Mouse (Mus musculus) heart, embryonic 14.5 days (tissue): ENCODE data around the gene Spns3. TPM values are rescaled to one million over a fixed set of nuclear protein-coding genes. Genes with fewer than 3 reads are reported as not detected.

ENCODE experiments used
- ATAC-seq: fragments of 200-750 bp; cut with Nextera tagmentation; 2 replicates; pipeline ENCODE4 v1.8.0; 2017; ENCODE audit warnings: low read depth, moderate TSS enrichment; ENCODE audit not compliant: insufficient number of reproducible peaks, insufficient read depth, low FRiP score
- H3K27ac ChIP-seq, 2 experiments: fragments of 200-500 bp in 1 of 2; fragments of 300-500 bp in 1 of 2; sonication (generic) in 1 of 2; replicated peaks in 1 of 2; 2 replicates each; pipeline ENCODE4 v1.5.1; 2012 to 2014; ENCODE audit warnings: low read depth in 2 of 2, low read length in 2 of 2, control low read depth in 1 of 2, mild to moderate bottlenecking in 1 of 2, mixed read lengths in 1 of 2; ENCODE audit not compliant: control insufficient read depth in 1 of 2, insufficient read depth in 1 of 2
- H3K27me3 ChIP-seq: fragments of 300-500 bp; sonication (generic); 2 replicates; pipeline ENCODE4 v1.6.1; 2014; ENCODE audit warnings: mild to moderate bottlenecking, low read length, control low read depth; ENCODE audit not compliant: control insufficient read depth, insufficient read depth
- H3K36me3 ChIP-seq: fragments of 300-500 bp; sonication (generic); 2 replicates; pipeline ENCODE4 v1.6.1; 2014; ENCODE audit warnings: mild to moderate bottlenecking, control low read depth, low read length, mixed read lengths; ENCODE audit not compliant: control insufficient read depth, insufficient read depth
- H3K4me1 ChIP-seq, 2 experiments: fragments of 200-500 bp in 1 of 2; fragments of 300-500 bp in 1 of 2; sonication (generic) in 1 of 2; 2 replicates each; pipeline ENCODE4 v1.6.1; 2012 to 2014; ENCODE audit warnings: low read length in 2 of 2, control low read depth in 1 of 2, mixed read lengths in 1 of 2; ENCODE audit not compliant: control insufficient read depth in 2 of 2, insufficient read depth in 2 of 2
- H3K4me2 ChIP-seq: fragments of 300-500 bp; sonication (generic); 2 replicates; pipeline ENCODE4 v1.6.1; 2014; ENCODE audit warnings: mild to moderate bottlenecking, low read length
- H3K4me3 ChIP-seq, 2 experiments: fragments of 200-500 bp in 1 of 2; fragments of 300-500 bp in 1 of 2; sonication (generic) in 1 of 2; 2 replicates each; pipeline ENCODE4 v1.5.1; 2012 to 2014; ENCODE audit warnings: low read length in 2 of 2, mild to moderate bottlenecking in 2 of 2, control low read depth in 1 of 2, low read depth in 1 of 2, moderate library complexity in 1 of 2; ENCODE audit not compliant: control insufficient read depth in 1 of 2, insufficient read depth in 1 of 2
- H3K9ac ChIP-seq: fragments of 300-500 bp; sonication (generic); 2 replicates; pipeline ENCODE4 v1.6.1; 2014; ENCODE audit warnings: mild to moderate bottlenecking, low read length
- H3K9me3 ChIP-seq: fragments of 300-500 bp; sonication (generic); 2 replicates; pipeline ENCODE4 v1.6.1; 2016; ENCODE audit warnings: low read length, control low read depth; ENCODE audit not compliant: control insufficient read depth
- WGBS: fragments of 180-500 bp; shearing (Covaris S2); extraction: QIAGEN DNeasy Blood & Tissue Kit; methylation state at CpG from one replicate; pipeline ENCODE4 v1.1.7; 2014; 5-methylcytosine and 5-hydroxymethylcytosine counted together
- polyA plus RNA-seq: library from polyadenylated mRNA; unstranded; fragments of >200 nt; fragmentation: Nextera tagmentation; extraction: Ambion mirVana; gene quantifications from 2 replicates; pipeline ENCODE4 v1.2.1, GENCODE M21; 2014

The Spns3 gene
- polyA plus RNA-seq, 1 experiment from 2014 or later: 0.09 TPM

GRCm38 (mm10) chr11:72518449-72518848 lies 31.9 kb downstream of the Spns3 start:
- no peak overlapping the region for H3K27ac ChIP-seq
- WGBS: 49% methylated on average over 2 of the region's 2 CpGs
- no peak overlapping the region for H3K4me2 ChIP-seq
- no peak overlapping the region for H3K9ac ChIP-seq
- ATAC-seq: no peak
- H3K27me3 ChIP-seq: no peaks in the 10 kb centered on the region
- no peak overlapping the region for H3K4me3 ChIP-seq
- H3K36me3 ChIP-seq: no peaks in the 10 kb centered on the region
- H3K4me1 ChIP-seq: peaks cover 2 to 10% of the 10 kb centered on the region in 2 experiments; a peak in 2 of 4 replicates
- no peaks in the 10 kb centered on the region for H3K9me3 ChIP-seq

DNA sequence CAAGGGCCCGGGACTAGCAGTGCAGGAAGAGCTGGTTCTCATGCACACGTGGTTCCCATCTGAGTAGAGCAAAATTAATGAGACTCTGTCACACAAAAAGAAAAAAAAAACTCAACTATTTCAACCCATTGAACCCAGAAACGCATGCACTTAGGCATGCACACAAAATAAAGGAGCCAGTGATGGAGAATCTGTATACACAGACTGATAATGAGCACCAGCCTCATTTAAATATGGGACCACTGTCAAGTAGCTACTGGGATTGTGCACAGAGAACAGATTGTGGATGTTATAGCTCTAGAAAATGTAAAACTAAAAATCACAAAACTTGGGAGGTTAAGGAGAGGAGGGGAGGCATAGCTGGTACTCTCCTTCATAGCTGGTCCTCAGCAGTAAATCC lies 35.3 kb downstream of the Spns3 start:
- no peaks in the 10 kb centered on the region for H3K9me3 ChIP-seq
- H3K4me2 ChIP-seq: no peak overlapping the region
- no peak overlapping the region for H3K27ac ChIP-seq
- no peak overlapping the region for H3K4me3 ChIP-seq
- WGBS: 65% methylated on average over 3 of the region's 3 CpGs
- no peaks in the 10 kb centered on the region for H3K4me1 ChIP-seq
- ATAC-seq: no peak
- H3K9ac ChIP-seq: no peak overlapping the region
- no peaks in the 10 kb centered on the region for H3K27me3 ChIP-seq
- H3K36me3 ChIP-seq: no peaks in the 10 kb centered on the region

GRCm38 (mm10) chr11:72508651-72509050 lies 41.7 kb downstream of the Spns3 start:
- WGBS: 86% methylated on average over 5 of the region's 5 CpGs
- Histone ChIP-seq H3K9me3 (no peaks in the 10 kb centered on the region), H3K27ac (no peak overlapping the region), H3K27me3 (no peaks in the 10 kb centered on the region), H3K4me3 (no peak overlapping the region), H3K4me1 (peaks cover 8 to 10% of the 10 kb centered on the region in 2 experiments; a peak in 3 of 4 replicates), H3K9ac (no peak overlapping the region), H3K36me3 (no peaks in the 10 kb centered on the region), H3K4me2 (no peak overlapping the region)
- ATAC-seq: no peak

- Histone ChIP-seq H3K4me1 (peaks cover 15 to 20% of the 10 kb centered on the region in 2 experiments; a peak in 3 of 4 replicates), H3K27ac (no peak overlapping the region), H3K4me2 (no peak overlapping the region), H3K4me3 (no peak overlapping the region), H3K27me3 (no peaks in the 10 kb centered on the region), H3K9ac (no peak overlapping the region), H3K36me3 (no peaks in the 10 kb centered on the region), H3K9me3 (no peaks in the 10 kb centered on the region)
- no peak for ATAC-seq
Measured at GRCm38 (mm10) chr11:72507651-72508050, 42.7 kb downstream of the Spns3 start.

DNA sequence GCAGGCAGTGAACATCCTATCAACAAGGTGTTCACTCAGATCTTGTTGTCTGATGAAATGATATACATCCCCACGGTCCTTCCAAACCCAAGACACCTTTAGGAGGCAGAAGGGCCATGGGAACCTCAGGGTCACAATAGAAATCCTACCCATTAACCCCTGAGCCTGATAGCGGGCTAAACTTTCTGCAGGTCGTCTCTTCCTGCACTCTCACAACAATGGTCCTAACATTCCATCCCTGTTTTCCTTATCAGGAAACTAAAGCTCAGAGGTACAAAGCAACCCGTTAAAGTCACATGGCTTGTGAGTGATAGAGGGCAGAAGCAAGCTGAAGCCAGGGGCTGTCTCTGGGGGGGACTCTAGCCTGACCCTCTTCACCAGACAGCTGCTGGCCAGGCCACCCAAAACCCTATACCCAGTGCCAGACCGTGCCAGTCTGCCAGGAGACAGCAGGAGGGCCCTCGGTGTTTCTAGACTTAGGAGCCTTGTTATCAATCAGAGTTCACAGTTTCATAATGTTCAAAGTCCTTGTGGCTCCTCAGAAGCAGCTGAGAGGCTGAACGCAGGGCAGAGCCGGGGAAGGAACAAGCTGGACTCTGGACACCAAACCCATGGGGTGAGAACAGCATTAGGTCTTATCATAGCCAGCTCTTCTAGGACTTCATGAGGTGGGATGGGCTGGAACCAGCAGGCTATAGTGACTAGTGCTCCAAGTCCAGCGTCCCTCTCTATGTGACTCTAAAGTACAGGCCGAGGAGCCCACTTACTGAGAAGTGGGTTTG lies 46.1 kb downstream of the Spns3 start:
- 39% methylated on average over 10 of the region's 10 CpGs for WGBS

GRCm38 (mm10) chr11:72503501-72503921 lies 46.8 kb downstream of the Spns3 start:
- Histone ChIP-seq H3K9ac (no peak overlapping the region), H3K4me2 (no peak overlapping the region), H3K27me3 (0 out of 2 replicates have a peak, but pooled peaks cover 2% of the 10 kb centered on the region), H3K4me3 (no peak overlapping the region), H3K9me3 (no peaks in the 10 kb centered on the region), H3K27ac (no peak overlapping the region), H3K36me3 (no peaks in the 10 kb centered on the region), H3K4me1 (peaks cover 26 to 33% of the 10 kb centered on the region in 2 experiments)
- no peak for ATAC-seq
- 46% methylated on average over 5 of the region's 5 CpGs for WGBS

More for the DNA sequence above, 46.1 kb downstream of the Spns3 start:
- no peak for ATAC-seq
- Histone ChIP-seq H3K27me3 (no peaks in the 10 kb centered on the region), H3K27ac (no peak overlapping the region), H3K36me3 (no peaks in the 10 kb centered on the region), H3K4me2 (no peak overlapping the region), H3K9ac (no peak overlapping the region), H3K9me3 (no peaks in the 10 kb centered on the region), H3K4me3 (no peak overlapping the region), H3K4me1 (peaks cover 26 to 33% of the 10 kb centered on the region in 2 experiments)

- 12% methylated on average over 8 of the region's 8 CpGs for WGBS
- H3K4me1 ChIP-seq: peaks cover 26 to 33% of the 10 kb centered on the region in 2 experiments
- H3K9me3 ChIP-seq: no peaks in the 10 kb centered on the region
- no peak overlapping the region for H3K27ac ChIP-seq
- 0 out of 2 replicates have a peak, but pooled peaks cover 4% of the 10 kb centered on the region for H3K27me3 ChIP-seq
- H3K36me3 ChIP-seq: no peaks in the 10 kb centered on the region
- no peak for ATAC-seq
- H3K4me2 ChIP-seq: no peak overlapping the region
- H3K9ac ChIP-seq: no peak overlapping the region
- H3K4me3 ChIP-seq: no peak overlapping the region
Measured at GRCm38 (mm10) chr11:72502236-72502635, 48.1 kb downstream of the Spns3 start.
